Mouse (Mus musculus): ENCODE data around the gene Sdad1. TPM values are rescaled to one million over a fixed set of nuclear protein-coding genes. Genes with fewer than 3 reads are reported as not detected.

Sdad1 gene
- polyA plus RNA-seq, 1 experiment from 2014 or later, result 16.0 TPM

- Histone ChIP-seq H3K4me1 (replicated peaks) (no peaks in the 10 kb centered on the region), H3K27me3 (peaks cover 50% of the 10 kb centered on the region), H3K4me2 (no peak overlapping the region), H3K9ac (no peak overlapping the region), H3K36me3 (replicated peaks) (no peaks in the 10 kb centered on the region), H3K9me3 (replicated peaks) (no peaks in the 10 kb centered on the region), H3K4me3 (replicated peaks) (no peak overlapping the region), H3K27ac (replicated peaks) (no peak overlapping the region)
- 37% methylated on average over 29 of the region's 29 CpGs for WGBS (ENCODE audit: insufficient replicate concordance)
- ATAC-seq (ENCODE audit: insufficient read depth), result no peak
Measured at GRCm38 (mm10) chr5:92239333-92240232, 70.7 kb downstream of the Sdad1 start.

GRCm38 (mm10) chr5:92234939-92235557 is 75.2 kb downstream of the Sdad1 start:
- Histone ChIP-seq H3K27me3 (peaks cover 52% of the 10 kb centered on the region), H3K4me1 (replicated peaks) (no peaks in the 10 kb centered on the region), H3K9ac (no peak overlapping the region), H3K9me3 (replicated peaks) (no peaks in the 10 kb centered on the region), H3K4me2 (no peak overlapping the region), H3K36me3 (replicated peaks) (no peaks in the 10 kb centered on the region), H3K4me3 (replicated peaks) (no peak overlapping the region), H3K27ac (replicated peaks) (no peak overlapping the region)
- ATAC-seq (ENCODE audit: insufficient read depth), result no peak
- WGBS (ENCODE audit: insufficient replicate concordance), result 7% methylated on average over 5 of the region's 5 CpGs

Other genes with a start within 250 kb of the Sdad1 start
- gene G3bp2, start 226.8 kb downstream of the Sdad1 start, polyA plus RNA-seq (2015; fragmentation: Nextera tagmentation; extraction: Ambion mirVana), result 42.8 and 50.1 TPM in 2 replicates
- gene Uso1, start 172.5 kb downstream of the Sdad1 start, polyA plus RNA-seq (2015; fragmentation: Nextera tagmentation; extraction: Ambion mirVana), result 20.2 and 20.4 TPM in 2 replicates
- not detected in 2 replicates for gene U90926, start 95.1 kb downstream of the Sdad1 start, polyA plus RNA-seq (2015; fragmentation: Nextera tagmentation; extraction: Ambion mirVana)
- gene Ppef2, start 54.2 kb downstream of the Sdad1 start, polyA plus RNA-seq (2015; fragmentation: Nextera tagmentation; extraction: Ambion mirVana), result 0.05 and 0.06 TPM in 2 replicates
- 5.3 and 5.8 TPM in 2 replicates for gene Naaa, start 32.3 kb downstream of the Sdad1 start, polyA plus RNA-seq (2015; fragmentation: Nextera tagmentation; extraction: Ambion mirVana)
- not detected in 2 replicates for gene Cxcl9, start 17.6 kb upstream of the Sdad1 start, polyA plus RNA-seq (2015; fragmentation: Nextera tagmentation; extraction: Ambion mirVana)
- 1.2 and 1.4 TPM in 2 replicates for gene Art3, start 21.3 kb upstream of the Sdad1 start, polyA plus RNA-seq (2015; fragmentation: Nextera tagmentation; extraction: Ambion mirVana)
- 4.1 and 5.3 TPM in 2 replicates for gene Cxcl10, start 38.4 kb upstream of the Sdad1 start, polyA plus RNA-seq (2015; fragmentation: Nextera tagmentation; extraction: Ambion mirVana)
- 26.7 and 27.7 TPM in 2 replicates for gene Nup54, start 124.7 kb upstream of the Sdad1 start, polyA plus RNA-seq (2015; fragmentation: Nextera tagmentation; extraction: Ambion mirVana)
- 7.0 and 8.0 TPM in 2 replicates for gene Scarb2, start 196.4 kb upstream of the Sdad1 start, polyA plus RNA-seq (2015; fragmentation: Nextera tagmentation; extraction: Ambion mirVana)
- 4.6 and 7.8 TPM in 2 replicates for gene Fam47e, start 244.6 kb upstream of the Sdad1 start, polyA plus RNA-seq (2015; fragmentation: Nextera tagmentation; extraction: Ambion mirVana)

Measured in liver, embryonic 15.5 days (tissue).